Mouse (Mus musculus): ENCODE data around the gene Tyk2. TPM values are rescaled to one million over a fixed set of nuclear protein-coding genes. Genes with fewer than 3 reads are reported as not detected.

Gene Tyk2
- total RNA-seq, 4 experiments from 2014 or later: 4.9 to 6.0 (median 5.8) TPM

GRCm38 (mm10) chr9:21115105-21115504, 15.9 kb downstream of the Tyk2 start:
- no peak for DNase-seq (ENCODE audit: low spot score in 2 of 2)

GRCm38 (mm10) chr9:21114190-21114589, 16.9 kb downstream of the Tyk2 start:
- DNase-seq (ENCODE audit: low spot score in 2 of 2): no peak

- no peak for DNase-seq (ENCODE audit: low spot score in 2 of 2)
Measured at GRCm38 (mm10) chr9:21113751-21114150, 17.3 kb downstream of the Tyk2 start.

DNA sequence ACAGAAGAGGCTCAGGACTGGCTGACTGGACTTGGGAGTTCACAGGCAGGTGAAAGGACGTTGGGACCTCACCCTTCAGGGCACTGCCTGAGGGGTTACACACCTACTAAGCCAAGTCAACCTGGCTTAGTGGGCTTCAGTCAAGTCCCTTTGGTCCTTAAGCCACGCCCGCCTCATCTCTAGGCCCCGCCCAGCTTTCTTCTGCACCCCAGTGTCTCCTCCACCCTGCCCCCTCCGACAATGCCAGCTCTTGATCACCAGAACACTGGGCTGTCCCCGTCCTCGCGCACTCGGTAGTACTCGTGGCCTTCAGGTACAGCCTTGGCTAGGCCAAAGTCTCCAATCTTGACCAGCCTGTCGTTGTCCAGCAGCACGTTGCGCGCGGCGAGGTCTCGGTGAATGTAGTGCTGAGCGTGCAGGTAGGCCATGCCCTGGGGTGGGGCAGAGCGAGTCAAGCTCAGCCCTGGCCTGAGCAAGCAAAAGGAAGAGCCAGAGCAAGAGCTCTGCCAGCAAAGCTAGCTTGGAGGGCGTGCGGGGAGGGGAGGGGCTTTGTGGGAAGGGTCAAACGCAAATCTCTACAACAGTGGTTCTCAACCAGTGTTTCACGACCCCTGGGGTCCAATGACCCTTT, 23.3 kb downstream of the Tyk2 start:
- DNase-seq (ENCODE audit: low spot score in 2 of 2): no peak

DNA sequence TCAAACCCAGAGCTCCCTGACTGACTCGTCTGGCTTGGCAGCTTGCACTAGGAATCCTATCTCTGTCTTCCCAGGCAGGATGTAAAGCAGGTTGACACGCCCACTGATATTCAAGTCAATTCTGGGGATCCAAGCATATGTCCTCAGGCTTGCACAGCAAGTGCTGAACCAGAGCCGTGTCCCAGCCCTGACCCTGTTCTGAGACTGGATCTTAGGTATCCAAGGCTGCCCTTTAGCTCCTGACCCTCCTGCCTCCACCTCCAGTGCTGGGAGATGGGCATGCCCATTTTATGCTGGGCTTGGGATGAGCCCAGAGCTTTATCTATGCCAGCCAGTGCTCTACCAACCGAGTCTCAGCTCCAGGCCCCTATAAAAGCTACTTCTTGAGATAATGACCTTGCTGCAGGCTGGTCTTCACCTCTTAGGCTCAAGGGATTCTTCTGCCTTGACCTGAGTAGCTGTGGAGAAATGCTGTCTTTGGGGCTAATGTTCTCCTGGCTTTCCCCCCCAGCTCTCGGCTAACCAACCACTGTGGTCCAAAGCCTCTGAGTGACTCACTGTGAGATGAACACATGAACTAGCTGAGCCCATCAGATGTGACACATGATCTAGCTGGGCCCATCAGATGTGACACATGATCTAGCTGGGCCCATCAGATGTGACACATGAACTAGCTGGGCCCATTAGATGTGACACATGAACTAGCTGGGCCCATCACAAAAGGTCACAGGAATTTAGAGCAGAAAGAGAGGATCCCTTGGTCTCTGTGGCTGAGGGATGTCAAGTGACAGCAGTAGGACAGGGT, 25.1 kb downstream of the Tyk2 start:
- no peak for DNase-seq (ENCODE audit: low spot score in 2 of 2)

DNA sequence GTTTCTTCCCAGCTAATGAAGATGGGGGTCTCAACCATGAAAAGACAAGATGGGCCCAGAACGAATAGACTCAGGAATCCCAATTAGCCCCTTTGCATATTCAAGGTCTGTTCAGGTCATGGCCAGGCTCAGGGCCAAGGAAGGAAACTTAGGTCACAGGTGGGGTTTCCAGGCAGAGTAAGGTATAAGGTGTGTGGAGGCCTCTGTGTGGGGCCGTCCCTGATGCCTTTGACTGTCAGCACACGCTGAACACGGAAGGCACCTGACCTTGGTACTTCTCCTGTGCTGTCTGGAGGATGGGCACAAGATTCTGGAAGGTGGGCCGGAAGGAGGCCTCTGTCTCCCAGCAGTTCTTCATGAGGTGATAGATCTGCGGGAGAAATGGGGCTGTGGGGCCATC, 26.2 kb downstream of the Tyk2 start:
- DNase-seq (ENCODE audit: low spot score in 2 of 2): no peak

DNA sequence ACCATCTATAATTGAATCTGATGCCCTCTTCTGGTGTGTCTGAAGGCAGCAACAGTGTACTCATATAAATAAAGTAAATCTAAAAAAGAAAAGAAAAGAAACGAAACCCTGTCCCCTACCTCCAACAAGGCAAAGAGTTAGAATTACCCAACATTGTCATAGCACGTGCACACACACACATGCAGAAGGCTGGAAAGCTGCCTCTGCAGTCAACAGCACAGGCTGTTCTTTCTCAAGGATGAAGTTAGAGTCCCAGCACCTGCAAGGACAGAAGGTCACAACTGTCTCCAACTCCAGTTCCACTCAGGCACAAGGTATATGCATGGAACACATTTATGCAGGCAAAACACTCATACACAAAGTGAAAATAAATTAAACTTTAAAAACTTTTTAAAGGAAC, 29.0 kb downstream of the Tyk2 start:
- DNase-seq (ENCODE audit: low spot score in 2 of 2): no peak

- DNase-seq (ENCODE audit: low spot score in 2 of 2): no peak
Measured at GRCm38 (mm10) chr9:21100447-21101161, 30.4 kb downstream of the Tyk2 start.

DNA sequence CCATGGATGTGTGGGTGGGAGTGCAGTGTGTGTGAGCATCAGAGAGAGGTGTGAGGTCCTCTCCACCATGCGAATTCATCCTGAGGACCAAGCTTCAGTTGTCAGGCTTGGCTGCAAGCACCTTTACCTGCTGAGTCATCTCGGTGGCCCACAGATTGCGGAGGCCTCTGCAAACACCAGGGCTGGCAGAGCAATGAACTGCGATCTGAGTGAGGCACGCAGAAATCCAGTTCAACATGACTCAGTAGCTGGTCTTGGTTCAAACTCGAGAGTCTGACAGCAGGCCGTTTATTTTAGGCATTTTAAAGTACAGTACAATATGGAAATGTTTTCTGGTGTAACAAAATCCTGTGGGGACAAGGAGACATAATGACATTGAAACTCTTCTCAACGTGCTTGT, 33.2 kb downstream of the Tyk2 start:
- DNase-seq (ENCODE audit: low spot score in 2 of 2): no peak

DNA sequence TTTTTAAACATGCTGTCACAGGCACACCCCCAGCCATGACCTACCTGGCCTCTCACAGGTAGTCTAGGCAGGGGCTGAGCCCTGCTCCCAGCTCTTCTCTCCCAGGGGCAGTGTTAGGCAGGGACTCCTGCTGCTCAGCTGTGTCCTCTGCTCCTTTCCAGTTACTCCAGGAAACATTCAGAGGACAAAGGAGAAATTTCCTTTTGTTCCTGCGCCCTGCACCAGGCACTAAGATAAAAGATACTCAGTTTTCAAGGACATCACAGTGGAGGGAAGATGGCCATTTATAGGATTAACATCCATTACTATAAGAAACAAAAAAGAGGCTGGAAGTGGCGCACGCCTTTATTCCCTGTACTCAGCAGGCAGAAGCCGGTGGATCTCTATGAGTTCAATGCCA, 35.1 kb downstream of the Tyk2 start:
- no peak for DNase-seq (ENCODE audit: low spot score in 2 of 2)

DNA sequence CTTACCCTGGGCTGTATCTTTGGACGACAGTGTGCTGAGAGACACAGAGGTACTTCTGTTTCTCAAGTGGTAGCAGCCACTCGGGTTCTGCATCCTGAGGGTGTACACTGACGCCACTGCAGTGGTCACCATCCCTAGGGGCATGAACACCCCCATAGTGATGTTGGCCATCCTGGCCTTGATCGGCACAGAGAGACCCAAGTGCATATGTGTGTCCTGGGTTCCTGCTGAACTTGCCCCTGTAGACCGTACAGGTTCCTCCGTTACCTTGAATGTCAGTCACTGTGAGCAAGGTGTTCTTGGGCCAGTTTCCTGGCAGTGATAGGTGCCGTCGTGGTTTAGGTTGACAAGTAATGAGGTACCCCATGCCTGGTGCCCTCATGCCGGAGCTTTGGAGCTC, 37.6 kb downstream of the Tyk2 start:
- DNase-seq (ENCODE audit: low spot score in 2 of 2): no peak

GRCm38 (mm10) chr9:21091707-21092320, 39.2 kb downstream of the Tyk2 start, which contains the start of the genes Gm38431 and Raver1:
Gene Gm38431, minus strand, starts transcription at chr9:21091997.
Gene Raver1, minus strand, starts transcription at chr9:21092008.
- DNase-seq (ENCODE audit: low spot score in 2 of 2): peak; percentile 96 to 98

- DNase-seq (ENCODE audit: low spot score in 2 of 2): no peak
Measured at GRCm38 (mm10) chr9:21090972-21091706, 39.9 kb downstream of the Tyk2 start.

DNA sequence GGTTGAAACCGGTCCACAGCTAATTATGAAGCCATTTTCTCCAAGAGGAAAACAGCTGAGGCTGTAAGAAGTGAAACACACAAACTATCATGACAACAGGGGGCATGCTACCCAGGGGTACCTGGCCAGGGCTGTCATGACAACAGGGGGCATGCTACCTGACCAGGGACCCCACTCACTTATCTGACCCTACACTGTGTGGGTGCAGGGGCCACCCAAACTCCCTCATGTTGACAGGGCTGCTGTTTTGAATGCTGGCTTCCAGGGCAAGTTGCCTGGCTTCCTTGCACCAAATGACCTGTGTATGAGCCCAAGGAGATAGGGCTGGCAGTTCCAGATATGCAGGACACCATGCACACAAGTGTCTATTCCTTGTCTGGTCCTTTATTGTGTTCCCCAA, 40.5 kb downstream of the Tyk2 start:
- no peak for DNase-seq (ENCODE audit: low spot score in 2 of 2)

DNA sequence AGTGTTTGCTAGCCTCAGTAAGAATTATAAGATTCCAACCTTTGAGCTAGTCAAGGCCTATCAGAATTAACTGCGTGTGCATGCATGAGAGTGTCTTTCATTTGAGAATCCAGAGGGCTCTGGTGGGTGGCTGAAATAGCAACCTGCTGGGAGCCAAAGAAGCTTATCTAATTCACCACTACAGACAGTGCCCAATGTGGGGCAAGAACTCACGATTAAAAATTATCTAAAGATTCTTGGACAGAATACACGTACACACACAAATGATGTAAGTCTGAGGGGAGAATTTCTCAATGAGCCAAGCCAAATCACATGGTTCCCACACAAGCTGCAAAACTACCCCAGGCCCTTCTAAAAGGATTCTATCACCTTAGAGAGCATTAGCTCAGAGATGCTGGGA, 47.7 kb downstream of the Tyk2 start:
- no peak for DNase-seq (ENCODE audit: low spot score in 2 of 2)

GRCm38 (mm10) chr9:21081127-21081526, 49.9 kb downstream of the Tyk2 start:
- DNase-seq (ENCODE audit: low spot score in 2 of 2): no peak

DNA sequence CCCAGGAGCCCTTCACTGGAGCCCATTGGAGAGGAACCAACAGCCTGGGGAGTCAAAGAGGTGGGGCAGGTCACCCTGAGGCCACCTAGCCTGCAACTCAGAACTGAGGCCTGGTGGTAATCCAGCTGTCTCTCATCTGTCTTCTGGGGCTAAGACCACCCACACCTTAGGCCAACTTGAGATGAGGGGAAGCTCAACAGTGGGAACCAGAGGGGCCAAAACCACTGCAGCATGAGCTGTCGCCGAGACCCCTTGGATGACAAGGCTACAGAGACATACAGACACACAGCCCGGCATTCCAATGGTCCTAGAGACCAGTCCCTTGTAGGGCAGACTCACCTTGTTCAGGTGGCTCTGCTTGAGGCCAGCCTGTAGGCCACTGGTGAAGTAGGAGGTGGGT, 55.4 kb downstream of the Tyk2 start:
- DNase-seq (ENCODE audit: low spot score in 2 of 2): no peak

- DNase-seq (ENCODE audit: low spot score in 2 of 2): no peak
Measured at GRCm38 (mm10) chr9:21074173-21074572, 56.9 kb downstream of the Tyk2 start.

- peak; percentile 75 to 83 for DNase-seq (ENCODE audit: low spot score in 2 of 2)
Measured at GRCm38 (mm10) chr9:21073044-21073840, 57.8 kb downstream of the Tyk2 start, which contains the start of the genes Gm49373 and Fdx1l. Gene Gm49373, minus strand, starts transcription at chr9:21073096. Gene Fdx1l, minus strand, starts transcription at chr9:21073614.

- no peak for DNase-seq (ENCODE audit: low spot score in 2 of 2)
Measured at GRCm38 (mm10) chr9:21072641-21073040, 58.4 kb downstream of the Tyk2 start.

Data from gastrocnemius, adult 8-10 months (tissue).